Mouse (Mus musculus) adrenal gland, adult (tissue): ENCODE results near the gene Olfr994.

Experiments used
- DNase-seq, 2 experiments: peaks; one replicate each; pipeline ENCODE4 v3.0.0; 2022 to 2023; ENCODE audit warnings: low spot score in 1 of 2; ENCODE audit not compliant: inconsistent age in 2 of 2

Gene Olfr994

DNA sequence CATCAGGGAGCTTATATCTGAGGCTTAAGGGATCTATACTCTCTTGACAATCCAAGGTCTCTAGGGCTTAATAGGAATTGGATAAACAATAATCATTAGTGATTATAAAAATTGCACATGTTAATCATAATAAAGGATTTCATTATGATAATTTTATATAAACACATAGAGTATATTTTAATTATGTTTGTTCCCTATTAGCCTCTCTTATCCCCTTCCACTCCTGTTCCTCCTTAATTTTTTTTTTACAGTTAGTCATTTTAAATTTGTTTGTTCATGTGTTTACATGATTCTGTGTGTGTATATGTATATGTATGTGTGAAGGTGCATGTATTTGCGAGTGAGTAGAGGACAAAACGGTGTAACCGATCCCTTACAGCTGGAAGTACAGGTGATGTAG is at the start of gene Olfr994:
TSS of gene Olfr994 (minus strand) at position 101 of the 400 bp plus-strand sequence.
- DNase-seq: no peak

DNA sequence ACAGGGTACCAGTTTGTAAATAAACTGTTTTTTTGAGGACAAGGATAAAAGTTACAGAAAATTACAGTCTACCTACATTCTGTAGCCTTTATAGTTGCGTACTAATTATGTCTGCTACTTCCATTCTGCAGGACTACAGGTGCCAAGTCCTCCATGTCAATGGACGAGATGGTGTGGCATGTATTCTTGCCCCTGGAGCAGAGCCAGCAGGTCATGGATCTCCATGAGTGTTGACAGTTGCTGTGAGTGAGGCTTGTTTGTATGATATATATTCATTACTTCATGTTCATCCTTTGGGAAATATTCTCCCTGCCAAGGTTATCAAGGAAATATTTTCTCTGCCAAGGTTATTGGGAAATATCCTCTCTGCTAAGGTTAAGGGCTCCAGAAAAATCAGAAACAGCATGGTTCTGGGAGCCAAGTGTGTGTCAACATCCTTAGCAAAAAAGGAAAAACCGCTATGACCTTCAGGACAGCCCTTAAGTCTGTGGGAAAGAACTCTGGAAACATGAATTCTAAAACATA is 30.6 kb upstream of the Olfr994 start:
- peak; percentile 51 to 82 for DNase-seq

- DNase-seq: no peak
Measured at GRCm38 (mm10) chr2:85443539-85443938, 7.3 kb upstream of the Olfr994 start, which contains the start of gene Olfr995. TSS of gene Olfr995 (minus strand) at chr2:85443639.

- no peak for DNase-seq
Measured at GRCm38 (mm10) chr2:85442546-85442945, 6.3 kb upstream of the Olfr994 start.

DNA sequence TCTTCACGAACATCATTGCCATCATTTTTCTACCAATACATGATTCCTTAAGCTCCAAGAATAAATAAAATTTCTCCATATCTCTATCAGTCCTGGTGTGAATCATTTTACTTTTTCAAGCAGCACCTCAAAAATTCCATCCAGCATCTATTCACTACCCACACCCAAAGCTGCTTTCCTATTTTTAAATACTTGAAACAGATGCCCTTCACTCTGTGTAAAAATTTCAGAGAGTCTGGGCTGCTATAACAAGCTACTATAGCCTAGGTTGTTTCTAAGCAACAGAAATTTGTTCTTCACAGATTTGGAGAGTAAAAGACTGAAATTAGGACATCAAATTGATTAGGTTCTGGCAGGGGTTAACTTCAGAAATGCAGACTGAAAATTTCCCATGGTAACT is 10.4 kb downstream of the Olfr994 start:
- no peak for DNase-seq

- no peak for DNase-seq
Measured at GRCm38 (mm10) chr2:85414777-85415176, 21.5 kb downstream of the Olfr994 start, which contains the start of gene Olfr993. TSS of gene Olfr993 (minus strand) at chr2:85414877.

GRCm38 (mm10) chr2:85409369-85409768 is 26.9 kb downstream of the Olfr994 start, which contains the start of gene Olfr992:
TSS of gene Olfr992 (minus strand) at chr2:85409469.
- DNase-seq: no peak
